Mouse (Mus musculus): Measurements from ENCODE around the gene Ddn. TPM values are rescaled to one million over a fixed set of nuclear protein-coding genes. Genes with fewer than 3 reads are reported as not detected.

Gene Ddn
- polyA plus RNA-seq (2014; fragmentation: Nextera tagmentation; extraction: Ambion mirVana): 0.48 and 0.74 TPM in 2 replicates

DNA sequence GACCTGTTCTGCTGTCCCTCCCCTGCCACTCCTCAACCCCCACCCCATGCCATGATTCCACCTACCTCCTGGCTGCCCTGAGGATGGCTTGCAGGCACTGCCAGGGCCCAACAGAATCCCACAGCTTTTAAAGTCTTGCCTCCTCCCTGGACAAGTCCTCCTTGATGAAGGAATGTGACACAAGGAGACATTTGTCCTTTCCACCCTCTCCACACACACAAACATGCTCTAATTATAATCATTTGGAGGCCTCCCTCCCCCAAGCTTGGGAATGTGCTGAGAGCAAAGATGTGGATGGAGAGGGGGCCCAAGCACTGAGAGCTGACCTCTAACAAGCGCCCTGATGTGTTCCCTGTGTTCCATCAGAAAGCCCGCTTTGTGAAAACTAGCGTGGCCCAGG lies at the start of gene Ddn:
TSS of gene Ddn (minus strand) at position 101 of the 400 bp plus-strand sequence.
- H3K4me3 ChIP-seq (ENCODE audit: low read depth, low read length): no peak within 1 kb of the TSS
- DNase-seq (ENCODE audit: low spot score, missing footprints) (no peak), ATAC-seq (ENCODE audit: low FRiP score) (no peak)
- peak within 1 kb of the TSS; percentile 4; the same call in 1 of the 2 replicates for H3K9ac ChIP-seq (ENCODE audit: low read length)
- no peaks in the 10 kb centered on the region for H3K9me3 ChIP-seq (ENCODE audit: control insufficient read depth, low read length)
- no peak within 1 kb of the TSS for H3K4me2 ChIP-seq
- peaks cover 4% of the 10 kb centered on the region for H3K36me3 ChIP-seq (ENCODE audit: control insufficient read depth, insufficient read depth, low read length)
- H3K27ac ChIP-seq (ENCODE audit: low read depth, low read length): no peak within 1 kb of the TSS
- H3K4me1 ChIP-seq (ENCODE audit: control insufficient read depth, insufficient read depth, low read length): peaks cover 19% of the 10 kb centered on the region
- WGBS: 62% methylated on average over 3 of the region's 3 CpGs
- H3K27me3 ChIP-seq (ENCODE audit: control insufficient read depth, insufficient read depth, low read length): peaks cover 57% of the 10 kb centered on the region

- H3K9me3 ChIP-seq (ENCODE audit: control insufficient read depth, low read length): no peaks in the 10 kb centered on the region
- no peak overlapping the region for H3K4me2 ChIP-seq
- no peaks in the 10 kb centered on the region for H3K27me3 ChIP-seq (ENCODE audit: control insufficient read depth, insufficient read depth, low read length)
- H3K4me3 ChIP-seq (ENCODE audit: low read depth, low read length): no peak overlapping the region
- peaks cover 66% of the 10 kb centered on the region for H3K36me3 ChIP-seq (ENCODE audit: control insufficient read depth, insufficient read depth, low read length)
- no peaks in the 10 kb centered on the region for H3K4me1 ChIP-seq (ENCODE audit: control insufficient read depth, insufficient read depth, low read length)
- ATAC-seq (ENCODE audit: low FRiP score) (no peak), DNase-seq (ENCODE audit: low spot score, missing footprints) (no peak)
- WGBS: 94% methylated on average over 16 of the region's 16 CpGs
- H3K9ac ChIP-seq (ENCODE audit: low read length): no peak overlapping the region
- H3K27ac ChIP-seq (ENCODE audit: low read depth, low read length): no peak overlapping the region
These were observed 44.9 kb upstream of the Ddn start for GRCm38 (mm10) chr15:98854214-98854613.

GRCm38 (mm10) chr15:98853161-98853937 lies 44.1 kb upstream of the Ddn start:
- no peaks in the 10 kb centered on the region for H3K27me3 ChIP-seq (ENCODE audit: control insufficient read depth, insufficient read depth, low read length)
- no peak overlapping the region for H3K4me3 ChIP-seq (ENCODE audit: low read depth, low read length)
- H3K9me3 ChIP-seq (ENCODE audit: control insufficient read depth, low read length): no peaks in the 10 kb centered on the region
- peaks cover 71% of the 10 kb centered on the region for H3K36me3 ChIP-seq (ENCODE audit: control insufficient read depth, insufficient read depth, low read length)
- ATAC-seq (ENCODE audit: low FRiP score) (no peak), DNase-seq (ENCODE audit: low spot score, missing footprints) (no peak)
- no peak overlapping the region for H3K9ac ChIP-seq (ENCODE audit: low read length)
- no peak overlapping the region for H3K27ac ChIP-seq (ENCODE audit: low read depth, low read length)
- H3K4me1 ChIP-seq (ENCODE audit: control insufficient read depth, insufficient read depth, low read length): no peaks in the 10 kb centered on the region
- 95% methylated on average over 28 of the region's 28 CpGs for WGBS
- no peak overlapping the region for H3K4me2 ChIP-seq

DNA sequence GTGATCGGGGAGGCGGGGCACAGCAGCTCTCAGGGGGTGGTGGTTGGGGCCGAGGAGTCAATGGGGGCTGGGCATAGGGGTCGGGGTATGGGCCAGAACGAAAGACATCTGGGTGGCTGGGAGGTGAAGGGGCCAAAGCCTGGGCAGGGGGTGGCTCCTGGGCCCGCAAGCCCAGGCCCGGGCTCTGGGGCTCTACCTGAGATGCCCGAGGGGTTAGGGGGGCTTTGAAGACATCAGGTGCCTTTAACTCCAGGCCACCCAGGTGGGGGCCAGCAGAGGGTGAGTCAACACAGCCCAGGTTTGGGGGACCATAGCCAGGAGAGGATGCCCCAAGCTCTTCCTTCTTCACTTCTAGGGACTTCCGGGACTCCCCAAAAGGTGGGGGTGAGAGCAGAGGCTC lies 43.4 kb upstream of the Ddn start:
- no peak for ATAC-seq (ENCODE audit: low FRiP score)

DNA sequence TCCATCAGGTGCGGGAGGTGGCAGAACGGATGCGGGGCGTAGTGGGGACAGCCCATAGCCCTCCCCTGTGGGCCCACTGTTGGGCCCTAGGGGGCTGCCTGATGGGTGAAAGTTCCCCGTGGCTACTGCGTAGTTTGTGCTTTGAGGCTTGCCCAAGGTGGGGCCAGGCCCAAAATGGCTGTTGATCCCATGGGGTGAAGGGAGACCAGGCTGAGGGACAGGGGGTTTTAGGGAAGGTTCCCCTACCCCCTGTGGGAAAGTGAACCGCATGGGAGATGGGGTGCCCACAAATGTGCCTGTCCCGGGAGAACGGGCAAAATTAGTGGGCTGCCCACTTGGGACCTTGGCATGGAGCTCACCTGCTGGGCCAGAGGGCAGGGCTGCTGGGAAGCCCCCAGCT lies 42.8 kb upstream of the Ddn start:
- no peak overlapping the region for H3K4me2 ChIP-seq
- 97% methylated on average over 9 of the region's 9 CpGs for WGBS
- H3K27me3 ChIP-seq (ENCODE audit: control insufficient read depth, insufficient read depth, low read length): no peaks in the 10 kb centered on the region
- DNase-seq (ENCODE audit: low spot score, missing footprints) (no peak), ATAC-seq (ENCODE audit: low FRiP score) (no peak)
- no peak overlapping the region for H3K4me3 ChIP-seq (ENCODE audit: low read depth, low read length)
- H3K9me3 ChIP-seq (ENCODE audit: control insufficient read depth, low read length): no peaks in the 10 kb centered on the region
- no peak overlapping the region for H3K27ac ChIP-seq (ENCODE audit: low read depth, low read length)
- no peak overlapping the region for H3K9ac ChIP-seq (ENCODE audit: low read length)
- H3K4me1 ChIP-seq (ENCODE audit: control insufficient read depth, insufficient read depth, low read length): no peaks in the 10 kb centered on the region
- H3K36me3 ChIP-seq (ENCODE audit: control insufficient read depth, insufficient read depth, low read length): peaks cover 69% of the 10 kb centered on the region

More for the DNA sequence above, 43.4 kb upstream of the Ddn start:
- Histone ChIP-seq H3K4me2 (no peak overlapping the region), H3K27ac (ENCODE audit: low read depth, low read length) (no peak overlapping the region), H3K9me3 (ENCODE audit: control insufficient read depth, low read length) (no peaks in the 10 kb centered on the region), H3K36me3 (ENCODE audit: control insufficient read depth, insufficient read depth, low read length) (peaks cover 71% of the 10 kb centered on the region), H3K4me3 (ENCODE audit: low read depth, low read length) (no peak overlapping the region), H3K27me3 (ENCODE audit: control insufficient read depth, insufficient read depth, low read length) (no peaks in the 10 kb centered on the region), H3K4me1 (ENCODE audit: control insufficient read depth, insufficient read depth, low read length) (no peaks in the 10 kb centered on the region), H3K9ac (ENCODE audit: low read length) (no peak overlapping the region)
- no peak for DNase-seq (ENCODE audit: low spot score, missing footprints)
- WGBS: 84% methylated on average over 9 of the region's 9 CpGs

GRCm38 (mm10) chr15:98851229-98851818 lies 42.0 kb upstream of the Ddn start:
- Histone ChIP-seq H3K4me1 (ENCODE audit: control insufficient read depth, insufficient read depth, low read length) (no peaks in the 10 kb centered on the region), H3K9me3 (ENCODE audit: control insufficient read depth, low read length) (no peaks in the 10 kb centered on the region), H3K4me2 (no peak overlapping the region), H3K36me3 (ENCODE audit: control insufficient read depth, insufficient read depth, low read length) (peaks cover 69% of the 10 kb centered on the region), H3K9ac (ENCODE audit: low read length) (no peak overlapping the region), H3K4me3 (ENCODE audit: low read depth, low read length) (no peak overlapping the region), H3K27ac (ENCODE audit: low read depth, low read length) (no peak overlapping the region), H3K27me3 (ENCODE audit: control insufficient read depth, insufficient read depth, low read length) (no peaks in the 10 kb centered on the region)
- 91% methylated on average over 21 of the region's 21 CpGs for WGBS
- ATAC-seq (ENCODE audit: low FRiP score): no peak
- no peak for DNase-seq (ENCODE audit: low spot score, missing footprints)

DNA sequence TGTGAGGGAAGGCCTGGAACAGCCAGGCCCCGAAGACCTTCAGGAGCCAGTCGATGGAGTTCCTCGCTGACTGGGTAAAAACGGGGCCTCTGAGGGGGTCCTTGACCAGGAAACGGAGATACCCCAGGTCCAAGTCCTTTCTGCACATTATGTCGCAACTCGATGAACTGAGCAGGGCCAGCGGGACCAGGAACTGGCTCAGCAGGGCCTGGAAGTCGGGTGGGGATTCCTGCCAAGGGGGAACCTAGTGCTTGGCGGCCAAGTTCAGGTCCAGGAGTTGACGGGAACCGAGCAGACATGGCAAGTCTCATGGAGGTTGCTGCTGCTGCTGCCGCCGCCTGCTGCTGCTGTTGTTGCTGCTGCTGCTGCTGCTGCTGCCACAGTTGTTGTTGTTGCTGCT lies 41.4 kb upstream of the Ddn start:
- Histone ChIP-seq H3K4me2 (no peak overlapping the region), H3K36me3 (ENCODE audit: control insufficient read depth, insufficient read depth, low read length) (peaks cover 71% of the 10 kb centered on the region), H3K27ac (ENCODE audit: low read depth, low read length) (no peak overlapping the region), H3K4me3 (ENCODE audit: low read depth, low read length) (no peak overlapping the region), H3K4me1 (ENCODE audit: control insufficient read depth, insufficient read depth, low read length) (no peaks in the 10 kb centered on the region), H3K27me3 (ENCODE audit: control insufficient read depth, insufficient read depth, low read length) (no peaks in the 10 kb centered on the region), H3K9ac (ENCODE audit: low read length) (no peak overlapping the region), H3K9me3 (ENCODE audit: control insufficient read depth, low read length) (no peaks in the 10 kb centered on the region)
- ATAC-seq (ENCODE audit: low FRiP score) (no peak), DNase-seq (ENCODE audit: low spot score, missing footprints) (no peak)
- WGBS: 94% methylated on average over 14 of the region's 14 CpGs

GRCm38 (mm10) chr15:98849956-98850600 lies 40.8 kb upstream of the Ddn start:
- WGBS: 91% methylated on average over 16 of the region's 16 CpGs
- H3K4me1 ChIP-seq (ENCODE audit: control insufficient read depth, insufficient read depth, low read length): no peaks in the 10 kb centered on the region
- no peak overlapping the region for H3K9ac ChIP-seq (ENCODE audit: low read length)
- H3K36me3 ChIP-seq (ENCODE audit: control insufficient read depth, insufficient read depth, low read length): peaks cover 73% of the 10 kb centered on the region
- no peaks in the 10 kb centered on the region for H3K27me3 ChIP-seq (ENCODE audit: control insufficient read depth, insufficient read depth, low read length)
- no peak for ATAC-seq (ENCODE audit: low FRiP score)
- no peak overlapping the region for H3K4me2 ChIP-seq
- no peaks in the 10 kb centered on the region for H3K9me3 ChIP-seq (ENCODE audit: control insufficient read depth, low read length)
- H3K4me3 ChIP-seq (ENCODE audit: low read depth, low read length): no peak overlapping the region
- no peak overlapping the region for H3K27ac ChIP-seq (ENCODE audit: low read depth, low read length)
- DNase-seq (ENCODE audit: low spot score, missing footprints): no peak

DNA sequence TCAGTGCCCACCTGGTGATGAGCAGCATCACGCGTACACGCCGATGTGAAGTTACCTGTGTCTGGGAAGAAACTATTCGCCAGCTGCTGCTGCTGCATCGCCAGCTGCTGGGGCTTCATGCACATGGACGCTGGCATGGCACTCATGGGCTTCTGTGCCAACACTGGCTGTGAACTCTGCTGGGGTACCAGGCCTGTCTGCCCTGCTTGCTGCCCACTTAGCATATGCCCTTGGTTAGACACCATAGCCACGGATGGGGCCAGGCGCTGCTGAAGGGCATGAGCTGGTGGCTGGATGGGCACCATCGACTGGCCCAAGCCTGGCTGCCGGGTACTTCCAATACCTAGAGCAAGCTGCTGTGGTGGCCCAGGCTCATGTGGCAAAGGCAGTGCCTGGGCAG lies 39.9 kb upstream of the Ddn start:
- H3K27me3 ChIP-seq (ENCODE audit: control insufficient read depth, insufficient read depth, low read length): no peaks in the 10 kb centered on the region
- no peak overlapping the region for H3K4me2 ChIP-seq
- no peak overlapping the region for H3K9ac ChIP-seq (ENCODE audit: low read length)
- peaks cover 76% of the 10 kb centered on the region for H3K36me3 ChIP-seq (ENCODE audit: control insufficient read depth, insufficient read depth, low read length)
- DNase-seq (ENCODE audit: low spot score, missing footprints): no peak
- no peak overlapping the region for H3K4me3 ChIP-seq (ENCODE audit: low read depth, low read length)
- H3K4me1 ChIP-seq (ENCODE audit: control insufficient read depth, insufficient read depth, low read length): no peaks in the 10 kb centered on the region
- 95% methylated on average over 11 of the region's 11 CpGs for WGBS
- ATAC-seq (ENCODE audit: low FRiP score): no peak
- H3K9me3 ChIP-seq (ENCODE audit: control insufficient read depth, low read length): no peaks in the 10 kb centered on the region
- H3K27ac ChIP-seq (ENCODE audit: low read depth, low read length): no peak overlapping the region
